ENCODE assay signal across 8 mouse cellular contexts in the genomic region with DNA sequence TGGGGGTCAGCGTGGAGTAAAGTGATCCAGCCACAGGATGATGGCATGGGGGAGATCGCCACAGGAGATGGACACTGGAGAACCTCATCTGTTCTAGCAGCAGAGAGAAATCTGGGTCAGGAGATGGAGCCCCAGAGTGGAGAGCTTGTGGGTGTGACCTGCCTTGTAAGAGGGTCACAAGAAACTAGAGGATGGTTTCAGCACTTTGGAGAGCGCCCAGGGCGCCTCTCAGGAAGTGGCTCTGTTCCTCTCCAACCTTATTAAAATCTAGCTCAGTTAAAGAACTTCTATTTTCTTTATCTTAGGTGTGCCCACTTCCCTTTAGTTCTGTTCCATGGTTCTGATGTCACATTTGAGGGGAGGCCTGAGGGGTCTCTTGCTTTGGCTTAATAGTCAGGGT. TPM values are rescaled to one million over a fixed set of nuclear protein-coding genes. Genes with fewer than 3 reads are reported as not detected.
DNase-seq lines count a peak whose midpoint lies in the region; ATAC-seq lines count a peak whose summit lies in the region.

No protein-coding gene starts in this region.

- H3K36me3 ChIP-seq in intestine, embryonic 15.5 days: no peaks in the 10 kb centered on the region

- WGBS in intestine, embryonic 15.5 days: 37% methylated on average over 4 of the region's 4 CpGs

- no peaks in the 10 kb centered on the region for H3K9me3 ChIP-seq in intestine, embryonic 15.5 days

- no peak overlapping the region for H3K27ac ChIP-seq in intestine, embryonic 15.5 days

- no peak overlapping the region for H3K9ac ChIP-seq in intestine, embryonic 15.5 days

- no peak overlapping the region for H3K4me2 ChIP-seq in intestine, embryonic 15.5 days (replicated peaks)

- ATAC-seq in CD4-positive, CD25-positive, alpha-beta regulatory T cell, adult 4 months: no peak
- no peak for ATAC-seq in intestine, embryonic 15.5 days
- ATAC-seq in cerebellum, adult (ENCODE audit: insufficient number of reproducible peaks, low FRiP score, low TSS enrichment): no peak

- peaks cover 3% of the 10 kb centered on the region; the same call in 1 of the 2 replicates for H3K27me3 ChIP-seq in intestine, embryonic 15.5 days (replicated peaks)

- no peaks in the 10 kb centered on the region for H3K4me1 ChIP-seq in intestine, embryonic 15.5 days (replicated peaks)

- peak; percentile 34 for DNase-seq in CD4-positive, CD25-positive, alpha-beta regulatory T cell, adult 2 months (ENCODE audit: low read depth, low spot score)
- DNase-seq in ovary, postnatal 36 days (ENCODE audit: low spot score): peak; percentile 62
- DNase-seq in ovary, postnatal 10 days (ENCODE audit: low spot score): no peak
- peak; percentile 88 for DNase-seq in kidney, postnatal 10 days
- DNase-seq in testis, postnatal 10 days (ENCODE audit: low spot score): peak; percentile 78

- H3K4me3 ChIP-seq in intestine, embryonic 15.5 days (replicated peaks): no peak overlapping the region

RNA-seq across cellular contexts. Expression of gene Enho, which starts 33.3 kb away (rescaled TPM):
- polyA plus RNA-seq in CD4-positive, CD25-positive, alpha-beta regulatory T cell, adult 4 months (2017; shearing (Covaris generic)): not detected
- polyA plus RNA-seq in intestine, embryonic 15.5 days (2015; fragmentation: Nextera tagmentation; extraction: Ambion mirVana): 10.8 and 11.2 TPM in 2 replicates

RNA-seq across cellular contexts. Expression of gene Dnaic1, which starts 37.2 kb away (rescaled TPM):
- polyA plus RNA-seq in CD4-positive, CD25-positive, alpha-beta regulatory T cell, adult 4 months (2017; shearing (Covaris generic)): not detected
- 5.6 and 5.8 TPM in 2 replicates for polyA plus RNA-seq in intestine, embryonic 15.5 days (2015; fragmentation: Nextera tagmentation; extraction: Ambion mirVana)

RNA-seq across cellular contexts. Expression of gene Fam219a, which starts 37.4 kb away (rescaled TPM):
- polyA plus RNA-seq in CD4-positive, CD25-positive, alpha-beta regulatory T cell, adult 4 months (2017; shearing (Covaris generic)): under 1 TPM; 0.52 to 0.56 TPM
- 2.3 TPM in 2 replicates for polyA plus RNA-seq in intestine, embryonic 15.5 days (2015; fragmentation: Nextera tagmentation; extraction: Ambion mirVana)

Comparison
In these comparisons a context has a peak if more than half of its experiments do, and no peak if none do; other contexts are left out.
1. RNA of gene Enho, which starts 33.3 kb away (polyA plus RNA-seq): 10.8 to 11.2 TPM in intestine, embryonic 15.5 days; not detected in CD4-positive, CD25-positive, alpha-beta regulatory T cell, adult 4 months; every median in the first group is over 10 times any median in the second.